Mouse (Mus musculus) embryonic fibroblast, embryonic 13.5 days (primary cell): ENCODE data around the gene Vegfa.

Experiments
- CTCF ChIP-seq: IDR thresholded peaks from 2 replicates; pipeline ENCODE4 v1.5.1; 2011; ENCODE audit warnings: mild to moderate bottlenecking, control low read depth, low read length, moderate library complexity, borderline replicate concordance; ENCODE audit not compliant: insufficient read depth
- POLR2A ChIP-seq: IDR thresholded peaks from 2 replicates; pipeline ENCODE4 v1.6.1; 2011; ENCODE audit warnings: low read depth, mild to moderate bottlenecking, control low read depth, low read length, moderate library complexity

- TF ChIP-seq CTCF, result no peak
- TF ChIP-seq POLR2A, result no peak
Measured at GRCm38 (mm10) chr17:46041679-46042078, 9.5 kb upstream of the Vegfa start.
